Mouse (Mus musculus): ENCODE results near the gene Notum.
A peak's percentile ranks its signal among the peaks of the same experiment; 100 is the strongest.

DNA sequence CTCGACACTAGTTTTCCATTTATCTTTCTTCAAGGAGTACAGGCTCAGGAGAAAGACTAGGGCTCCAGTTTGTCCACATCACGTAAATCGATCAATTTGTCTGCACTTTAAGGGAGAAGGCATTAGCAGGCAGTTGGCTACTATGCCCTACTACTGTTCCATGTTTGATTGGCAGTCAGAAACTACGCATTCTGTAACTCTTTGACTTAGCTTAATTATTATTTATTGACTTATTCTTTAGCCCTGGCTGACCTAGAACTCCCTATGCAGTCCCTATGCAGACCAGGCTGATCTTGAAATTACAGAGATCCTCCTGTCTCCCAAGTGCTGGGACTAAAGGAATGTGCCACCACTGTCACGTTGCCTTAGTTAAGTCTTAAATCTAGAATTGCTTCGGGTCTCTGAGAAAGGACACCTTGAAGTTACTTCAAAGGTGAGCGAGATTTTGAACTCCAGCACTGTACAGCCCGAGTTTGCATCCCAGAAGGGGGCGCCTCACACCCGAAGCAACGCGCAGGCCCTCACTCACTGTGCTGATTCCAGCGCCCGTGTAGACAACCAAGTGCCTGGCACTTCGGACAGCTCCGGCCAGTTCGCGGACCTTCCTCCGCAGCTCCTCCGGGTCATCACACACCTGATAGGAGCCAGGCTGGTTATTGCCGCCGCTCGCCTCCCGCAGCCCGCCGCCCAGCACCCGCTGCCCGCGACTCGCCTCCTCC is 36.9 kb downstream of the Notum start:
- TF ChIP-seq CTCF (IDR thresholded peaks at IDR 0.05; ENCODE audit: insufficient read depth, low read depth, low read length) (peak; percentile 43; the same call in 1 of the 2 replicates), POLR2A (IDR thresholded peaks at IDR 0.05; ENCODE audit: insufficient read depth, low read depth, low read length) (no peak)
